Mouse (Mus musculus) right cerebral cortex, postnatal 36 days (tissue): Measurements from ENCODE around the gene Pgap2.
"Not testable (repeated sequence)": the region's sequence is repeated elsewhere in the genome, so short reads cannot be mapped to it uniquely, and the experiment has no call there.

Source experiments
- DNase-seq, 2 experiments: peaks; one replicate each; pipeline ENCODE4 v3.0.0; 2022; ENCODE audit warnings: low spot score in 2 of 2, mixed read lengths in 1 of 2

Pgap2 gene

DNA sequence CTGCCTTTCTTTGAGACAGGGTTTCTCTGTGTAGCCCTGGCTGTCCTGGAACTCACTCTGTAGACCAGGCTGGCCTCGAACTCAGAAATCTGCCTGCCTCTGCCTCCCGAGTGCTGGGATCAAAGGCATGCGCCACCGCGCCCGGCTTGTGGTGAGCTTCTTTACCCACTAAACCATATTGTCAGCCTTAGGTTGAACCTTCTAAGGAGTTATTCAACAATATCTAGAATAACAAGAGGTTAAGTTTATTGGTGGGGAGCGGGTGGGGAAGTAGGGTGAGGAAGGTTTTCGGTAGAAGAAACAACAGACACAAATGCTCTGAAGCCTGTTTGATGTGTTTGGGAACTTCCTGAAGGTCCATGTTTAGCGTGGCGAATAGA lies 56.0 kb downstream of the Pgap2 start:
- DNase-seq, result not testable (repeated sequence)

DNA sequence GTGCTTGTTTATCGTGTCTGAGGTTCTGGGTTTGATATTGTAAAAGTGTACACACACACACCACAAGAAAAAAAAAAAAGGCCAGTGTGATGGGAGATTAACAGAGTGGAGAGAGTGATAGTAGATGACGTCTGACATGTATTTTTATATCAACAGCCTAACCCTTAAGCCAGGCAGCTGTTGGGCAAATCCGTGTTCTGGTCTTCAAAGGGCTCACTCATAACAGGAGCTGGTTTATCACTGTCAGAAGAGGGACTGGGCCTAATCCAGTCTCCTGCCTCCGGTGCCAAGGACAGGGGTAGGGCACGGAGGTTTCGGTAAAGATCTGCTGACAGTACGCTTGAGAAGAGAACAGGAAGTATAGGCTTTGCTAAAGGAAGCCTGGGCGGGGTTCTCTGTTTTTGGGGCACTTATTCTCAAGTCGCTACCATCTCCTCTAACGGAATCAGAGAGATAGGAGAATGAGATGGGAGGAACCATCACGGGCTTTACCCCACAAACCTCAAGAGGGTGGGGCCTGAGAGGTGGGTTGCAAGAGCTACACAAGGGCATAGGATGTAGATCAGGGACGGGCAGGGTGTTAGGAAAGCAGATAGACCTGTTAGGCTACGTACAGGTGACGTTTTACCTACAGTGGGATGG lies 56.5 kb downstream of the Pgap2 start:
- no peak for DNase-seq

GRCm38 (mm10) chr7:102267113-102267579 lies 57.1 kb downstream of the Pgap2 start:
- DNase-seq, result peak; percentile 88 to 90

DNA sequence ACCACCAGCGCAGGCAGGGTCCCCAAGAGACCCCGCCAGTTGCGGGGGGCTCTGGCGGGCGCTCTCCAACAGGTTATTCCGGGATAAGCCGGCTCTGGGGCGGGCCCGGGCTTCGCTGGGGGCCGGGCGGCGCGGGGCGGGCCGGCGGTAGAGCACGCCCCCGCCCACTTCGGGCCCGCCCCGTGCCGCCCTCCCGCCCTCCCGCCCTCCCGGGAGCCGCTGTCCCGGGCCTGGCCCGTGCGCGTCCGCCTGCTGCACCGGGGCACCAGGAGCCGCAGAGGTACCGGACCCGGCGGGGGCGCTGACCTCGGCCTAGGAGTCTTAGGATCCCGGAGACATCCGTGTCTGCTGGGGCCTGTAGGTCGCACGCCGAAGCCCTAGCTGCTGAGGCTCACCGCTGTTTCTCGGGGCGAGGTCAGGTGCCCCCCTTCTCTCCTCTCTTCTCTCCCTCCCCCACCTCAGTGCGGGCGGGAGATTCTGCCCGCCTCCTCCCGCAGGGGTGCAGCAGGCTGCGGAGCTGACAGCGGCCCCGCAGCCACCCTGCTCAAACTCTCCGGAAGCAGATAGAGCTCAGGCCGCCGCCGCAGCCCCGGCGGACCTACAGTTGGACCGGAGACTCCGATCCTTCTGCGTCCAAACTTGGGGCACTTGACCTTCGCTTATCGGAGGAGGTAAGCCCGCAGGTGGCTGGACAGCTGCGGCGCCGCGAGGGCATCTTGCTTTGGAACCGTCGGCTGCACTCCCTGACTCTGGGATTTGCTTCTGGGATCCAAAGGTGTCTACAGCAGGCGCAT lies 57.8 kb downstream of the Pgap2 start, which contains the start of gene Stim1:
Gene Stim1 (plus strand): TSS at position 206 of the 794 bp plus-strand sequence.
- DNase-seq, result peak in 1 of 2 experiments; percentile 39

DNA sequence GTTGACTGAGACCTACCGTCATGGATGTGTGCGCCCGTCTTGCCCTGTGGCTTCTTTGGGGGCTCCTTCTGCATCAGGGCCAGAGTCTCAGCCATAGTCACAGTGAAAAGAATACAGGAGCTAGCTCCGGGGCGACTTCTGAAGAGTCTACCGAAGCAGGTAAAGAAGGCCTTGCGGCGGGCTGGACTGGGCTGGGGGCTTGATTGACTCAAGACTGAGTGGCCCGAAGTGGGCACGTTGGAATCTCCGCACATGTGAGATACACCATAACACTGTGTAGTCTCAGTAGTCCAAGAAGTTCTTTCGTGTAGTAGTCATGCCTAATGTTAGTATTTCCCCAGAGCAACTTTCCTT lies 58.4 kb downstream of the Pgap2 start:
- no peak for DNase-seq

- no peak for DNase-seq
Observed at GRCm38 (mm10) chr7:102272422-102272948, 62.5 kb downstream of the Pgap2 start.

- no peak for DNase-seq
Observed at GRCm38 (mm10) chr7:102281403-102281802, 71.4 kb downstream of the Pgap2 start.

GRCm38 (mm10) chr7:102282261-102282660 lies 72.3 kb downstream of the Pgap2 start:
- peak in 1 of 2 experiments; percentile 9 for DNase-seq
